Mouse (Mus musculus): Measurements from ENCODE around the gene Zfp637. TPM values are rescaled to one million over a fixed set of nuclear protein-coding genes. Genes with fewer than 3 reads are reported as not detected.

The Zfp637 gene
- polyA plus RNA-seq (2012; rRNA removed) = 24.5 and 29.7 TPM in 2 replicates

GRCm38 (mm10) chr6:117840686-117841510 is at the start of gene Zfp637:
Zfp637 (plus strand) TSS chr6:117841180.

DNA sequence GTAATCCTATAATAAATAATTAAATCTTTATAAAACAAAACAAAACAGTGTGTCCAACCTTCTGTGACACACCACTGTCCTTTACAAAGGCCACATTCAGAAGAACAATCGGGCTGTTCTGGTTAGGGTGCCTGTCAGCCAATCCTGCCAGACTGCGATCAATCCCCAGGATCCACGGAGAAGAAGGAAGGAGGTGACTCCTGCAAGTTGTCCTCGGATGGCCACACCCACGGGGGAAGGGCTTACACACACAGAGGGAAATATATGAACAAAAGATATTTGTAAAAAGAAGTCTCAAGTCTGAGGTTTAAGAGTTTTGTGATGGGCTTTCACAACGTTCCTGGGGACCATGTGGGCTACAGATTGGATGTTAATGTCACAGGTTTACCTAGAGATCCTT is 20.9 kb downstream of the Zfp637 start, which contains the start of gene Zfp239:
TSS of gene Zfp239 (plus strand) at position 253 of the 400 bp plus-strand sequence.

Other genes starting within 250 kb of the Zfp637 start
- 4.2 and 4.8 TPM in 2 replicates for gene Zfp239, start 20.9 kb downstream of the Zfp637 start, polyA plus RNA-seq (2012; rRNA removed)
- gene Hnrnpf, start 59.1 kb downstream of the Zfp637 start, polyA plus RNA-seq (2012; rRNA removed) = 95.0 and 104 TPM in 2 replicates
- 42.7 and 58.6 TPM in 2 replicates for gene Fxyd4, start 96.5 kb downstream of the Zfp637 start, polyA plus RNA-seq (2012; rRNA removed)
- gene Rasgef1a, start 170.3 kb downstream of the Zfp637 start, polyA plus RNA-seq (2012; rRNA removed) = 0.38 and 0.61 TPM in 2 replicates